Mouse (Mus musculus) erythroblast, embryonic 14.5 days (primary cell): ENCODE data around the gene Smad1. TPM values are rescaled to one million over a fixed set of nuclear protein-coding genes. Genes with fewer than 3 reads are reported as not detected.

ENCODE experiments used
- H3K27me3 ChIP-seq: 2 replicates; pipeline ENCODE4 v1.6.1; 2012; ENCODE audit warnings: inconsistent platforms; ENCODE audit not compliant: control insufficient read depth
- H3K36me3 ChIP-seq: 2 replicates; pipeline ENCODE4 v1.6.1; 2012; ENCODE audit warnings: mild to moderate bottlenecking, inconsistent platforms; ENCODE audit not compliant: control insufficient read depth
- H3K4me1 ChIP-seq: 2 replicates; pipeline ENCODE4 v1.6.1; 2012; ENCODE audit warnings: inconsistent platforms; ENCODE audit not compliant: control insufficient read depth
- H3K4me3 ChIP-seq: replicated peaks from 2 replicates; pipeline ENCODE3; 2012; ENCODE audit warnings: moderate library complexity, mild to moderate bottlenecking, inconsistent platforms
- H3K9me3 ChIP-seq: 2 replicates; pipeline ENCODE4 v1.6.1; 2012; ENCODE audit warnings: low read length, inconsistent platforms, mixed read lengths; ENCODE audit not compliant: control insufficient read depth
- GATA1 ChIP-seq: IDR thresholded peaks from 2 replicates; pipeline ENCODE4 v1.6.1; 2012; ENCODE audit warnings: low read length, inconsistent platforms, mixed read lengths
- TAL1 ChIP-seq: IDR thresholded peaks from 3 replicates; pipeline ENCODE4 v1.6.1; 2012; ENCODE audit warnings: low read length, inconsistent platforms, mixed read lengths
- polyA plus RNA-seq: library from polyadenylated mRNA; stranded (reverse); fragments of >175 nt; gene quantifications from 2 replicates; pipeline ENCODE4 v1.2.3, GENCODE M21; 2012

Gene Smad1
- polyA plus RNA-seq, 1 experiment, result 0.06 TPM

DNA sequence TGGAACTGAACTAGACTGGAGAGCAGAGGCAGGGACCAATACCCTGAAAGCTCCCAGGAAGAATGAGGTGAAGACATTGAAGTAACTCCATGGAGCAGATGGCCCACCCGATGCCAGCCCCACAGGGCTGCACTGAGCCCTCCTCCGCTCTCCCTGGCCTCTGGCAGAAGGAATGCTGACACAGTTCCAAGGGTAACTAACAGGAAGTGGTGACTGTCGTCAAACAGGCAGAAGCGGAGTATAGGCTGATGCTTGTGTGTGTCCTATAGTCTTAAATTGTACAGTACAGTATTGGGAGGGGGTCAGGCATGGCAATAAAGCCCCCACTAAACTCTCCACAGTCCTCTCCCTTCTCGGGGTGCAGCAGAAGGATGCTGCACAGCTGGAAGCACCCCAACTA, 24.9 kb downstream of the Smad1 start:
- H3K9me3 ChIP-seq, result no peaks in the 10 kb centered on the region
- H3K27me3 ChIP-seq, result no peaks in the 10 kb centered on the region; the same call in 1 of the 2 replicates
- H3K4me3 ChIP-seq, result no peak overlapping the region
- TF ChIP-seq GATA1 (no peak), TAL1 (no peak)
- no peaks in the 10 kb centered on the region; the same call in 1 of the 2 replicates for H3K36me3 ChIP-seq
- H3K4me1 ChIP-seq, result peaks cover 21% of the 10 kb centered on the region

DNA sequence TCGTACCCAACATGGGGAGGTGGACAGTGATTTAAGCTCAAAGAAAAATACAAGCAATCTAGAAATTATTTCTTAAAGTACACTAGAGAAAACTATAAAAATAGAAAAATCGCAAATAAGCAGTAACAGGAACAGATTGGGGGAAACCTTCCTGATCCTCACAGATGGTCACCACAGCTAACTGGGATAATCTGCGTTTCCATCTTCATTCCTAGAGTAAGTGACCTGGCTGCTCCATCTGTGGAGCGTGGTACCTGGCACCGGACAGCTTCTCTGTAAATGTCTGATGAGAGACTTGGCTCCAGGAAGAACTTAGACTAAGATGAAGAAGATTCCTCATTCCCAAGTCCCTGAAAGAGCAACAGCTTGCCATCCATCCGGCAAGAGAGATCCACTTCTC, 25.8 kb downstream of the Smad1 start:
- Histone ChIP-seq H3K9me3 (no peaks in the 10 kb centered on the region), H3K4me1 (peaks cover 21% of the 10 kb centered on the region), H3K4me3 (no peak overlapping the region), H3K36me3 (no peaks in the 10 kb centered on the region; the same call in 1 of the 2 replicates), H3K27me3 (no peaks in the 10 kb centered on the region; the same call in 1 of the 2 replicates)
- TF ChIP-seq GATA1, result no peak

DNA sequence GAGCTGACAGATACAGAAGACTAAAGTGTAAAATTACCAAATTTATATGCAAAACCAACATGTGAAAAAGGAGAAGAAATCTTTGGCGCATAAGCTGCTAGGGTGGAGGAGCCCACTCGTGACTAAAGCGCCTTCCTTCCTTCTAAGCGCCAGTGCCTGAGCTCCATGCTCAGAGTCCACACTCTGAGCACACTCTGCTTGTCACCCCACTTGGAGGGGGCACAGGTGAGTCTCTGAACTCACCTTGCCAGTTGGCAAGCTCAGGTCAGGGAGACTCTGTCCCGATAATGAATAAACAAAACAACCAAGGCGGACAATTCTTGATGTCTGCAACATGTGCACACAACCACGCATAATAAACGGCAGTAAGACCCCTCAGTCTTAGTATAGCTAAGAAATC, 26.4 kb downstream of the Smad1 start:
- Histone ChIP-seq H3K9me3 (no peaks in the 10 kb centered on the region), H3K27me3 (no peaks in the 10 kb centered on the region; the same call in 1 of the 2 replicates), H3K4me1 (peaks cover 21% of the 10 kb centered on the region), H3K36me3 (no peaks in the 10 kb centered on the region; the same call in 1 of the 2 replicates), H3K4me3 (no peak overlapping the region)
- TF ChIP-seq GATA1, result no peak
- no peak for TF ChIP-seq TAL1

DNA sequence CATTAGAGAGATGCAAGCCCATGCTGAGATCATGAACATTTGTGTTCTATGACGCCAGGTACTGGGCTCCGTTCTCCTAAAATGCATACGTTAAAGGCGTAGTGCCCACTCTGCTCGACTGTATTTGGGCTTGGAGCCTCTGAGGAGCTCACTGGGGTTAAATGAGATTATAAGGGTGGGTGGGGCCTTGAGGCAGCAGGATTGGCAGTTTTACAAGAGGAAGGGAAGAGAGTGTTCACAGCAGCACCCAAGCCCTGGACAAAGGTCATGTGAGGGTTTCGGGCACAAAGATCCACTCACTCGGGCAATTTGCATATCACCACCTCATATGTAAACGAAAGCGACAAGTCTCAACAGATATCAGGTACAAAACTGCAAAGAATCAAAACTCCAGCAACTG, 26.8 kb downstream of the Smad1 start:
- Histone ChIP-seq H3K4me1 (peaks cover 21% of the 10 kb centered on the region), H3K9me3 (no peaks in the 10 kb centered on the region), H3K4me3 (no peak overlapping the region), H3K36me3 (no peaks in the 10 kb centered on the region; the same call in 1 of the 2 replicates), H3K27me3 (no peaks in the 10 kb centered on the region; the same call in 1 of the 2 replicates)
- TF ChIP-seq TAL1 (no peak), GATA1 (no peak)

DNA sequence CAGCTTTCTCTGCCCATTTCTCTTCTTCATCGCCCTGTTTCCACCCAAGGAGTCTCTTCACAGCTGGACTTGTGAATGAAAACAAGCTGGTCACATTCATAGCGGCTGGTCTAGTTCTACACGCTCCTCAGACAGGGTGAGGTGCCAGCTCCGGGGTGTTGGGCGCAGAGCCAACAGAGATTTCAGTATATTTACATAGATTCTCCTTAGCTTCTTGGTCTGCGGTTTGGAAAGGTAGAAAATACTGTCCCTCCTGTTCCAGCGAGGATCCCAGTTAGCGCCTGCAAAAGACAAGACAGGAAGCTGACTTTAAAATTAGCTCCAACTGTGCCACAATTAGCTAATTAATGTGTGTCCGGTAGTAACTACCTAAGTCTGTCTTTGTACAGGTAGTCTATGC, 27.2 kb downstream of the Smad1 start:
- no peak for TF ChIP-seq TAL1
- no peak for TF ChIP-seq GATA1
- H3K36me3 ChIP-seq, result no peaks in the 10 kb centered on the region; the same call in 1 of the 2 replicates
- H3K9me3 ChIP-seq, result no peaks in the 10 kb centered on the region
- H3K27me3 ChIP-seq, result no peaks in the 10 kb centered on the region; the same call in 1 of the 2 replicates
- no peak overlapping the region for H3K4me3 ChIP-seq
- H3K4me1 ChIP-seq, result peaks cover 21% of the 10 kb centered on the region

DNA sequence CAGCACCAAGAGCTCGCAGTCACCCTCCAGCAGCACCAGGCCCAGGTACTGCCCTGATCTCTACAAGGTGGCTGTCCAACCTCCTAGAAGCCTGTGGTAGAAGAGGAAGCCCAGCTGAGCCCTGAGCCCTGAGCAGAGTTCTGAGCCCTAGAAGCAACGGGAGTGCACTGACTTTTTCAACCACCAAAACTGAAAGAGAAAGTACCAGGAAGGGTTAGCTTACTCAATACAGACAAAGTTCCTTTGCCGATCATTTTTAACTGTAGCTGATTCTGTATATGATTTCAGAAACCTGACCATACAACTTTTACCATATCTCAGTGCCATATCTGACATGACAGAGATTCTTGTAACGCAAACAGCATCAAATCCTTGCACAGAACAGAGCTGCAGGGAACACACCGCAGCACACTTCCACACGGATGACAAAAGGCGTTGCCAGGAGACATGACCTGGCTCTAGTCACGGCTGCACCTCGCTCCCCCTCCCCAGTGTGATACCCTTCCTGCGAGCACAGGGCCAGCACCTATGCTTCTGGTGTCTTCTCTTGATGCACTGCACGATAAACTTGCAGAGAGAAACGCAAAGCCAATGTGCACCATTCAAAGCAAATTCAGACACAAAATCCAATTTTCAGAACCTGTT, 28.6 kb downstream of the Smad1 start:
- Histone ChIP-seq H3K9me3 (no peaks in the 10 kb centered on the region), H3K4me1 (peaks cover 16% of the 10 kb centered on the region), H3K36me3 (no peaks in the 10 kb centered on the region; the same call in 1 of the 2 replicates), H3K4me3 (no peak overlapping the region), H3K27me3 (no peaks in the 10 kb centered on the region; the same call in 1 of the 2 replicates)
- TF ChIP-seq GATA1 (no peak), TAL1 (no peak)

DNA sequence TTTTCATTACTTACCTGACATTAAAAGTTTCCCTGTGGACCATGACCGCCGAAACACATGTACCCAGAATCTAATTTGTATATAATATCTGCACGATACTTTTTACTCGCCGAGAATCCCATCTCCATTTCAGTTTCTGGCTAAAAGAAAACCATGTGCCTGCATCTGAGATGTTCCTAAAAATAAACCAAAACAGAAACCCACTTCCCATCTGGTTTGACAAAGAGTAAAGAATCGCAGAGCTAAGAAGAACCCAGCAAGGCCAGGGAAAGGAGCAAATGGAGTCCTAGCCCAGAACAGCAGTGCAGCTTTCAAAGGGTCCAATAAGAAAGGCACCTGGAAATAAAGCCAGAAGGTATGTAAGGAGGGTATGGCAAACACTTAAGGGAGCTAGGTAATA, 30.2 kb downstream of the Smad1 start:
- no peak overlapping the region for H3K4me3 ChIP-seq
- peaks cover under 1% of the 10 kb centered on the region; the same call in 1 of the 2 replicates for H3K4me1 ChIP-seq
- no peaks in the 10 kb centered on the region for H3K9me3 ChIP-seq
- TF ChIP-seq TAL1 (no peak), GATA1 (no peak)
- H3K27me3 ChIP-seq, result no peaks in the 10 kb centered on the region; the same call in 1 of the 2 replicates
- H3K36me3 ChIP-seq, result no peaks in the 10 kb centered on the region; the same call in 1 of the 2 replicates

DNA sequence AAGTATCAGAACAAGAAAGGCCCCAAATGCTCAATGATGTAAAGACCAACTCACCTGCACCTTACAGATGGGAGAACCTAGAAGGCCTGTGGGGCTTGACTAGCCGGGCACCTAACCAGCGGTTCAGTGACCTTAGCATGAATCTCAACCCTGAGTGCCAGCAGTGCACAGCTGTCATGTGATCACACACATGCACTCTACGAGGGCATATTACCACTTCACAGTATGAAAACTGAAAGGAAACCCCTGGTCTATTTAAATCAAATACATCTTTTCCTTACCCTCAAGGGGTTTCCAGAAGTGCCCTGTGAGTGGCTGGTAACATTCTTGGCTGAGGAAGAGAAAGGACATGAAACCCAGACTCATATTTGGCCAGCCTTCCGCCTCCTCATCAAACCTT, 31.4 kb downstream of the Smad1 start:
- H3K27me3 ChIP-seq, result no peaks in the 10 kb centered on the region
- no peak overlapping the region for H3K4me3 ChIP-seq
- no peaks in the 10 kb centered on the region; the same call in 1 of the 2 replicates for H3K4me1 ChIP-seq
- no peak for TF ChIP-seq GATA1
- no peak for TF ChIP-seq TAL1
- H3K36me3 ChIP-seq, result no peaks in the 10 kb centered on the region; the same call in 1 of the 2 replicates
- H3K9me3 ChIP-seq, result no peaks in the 10 kb centered on the region

DNA sequence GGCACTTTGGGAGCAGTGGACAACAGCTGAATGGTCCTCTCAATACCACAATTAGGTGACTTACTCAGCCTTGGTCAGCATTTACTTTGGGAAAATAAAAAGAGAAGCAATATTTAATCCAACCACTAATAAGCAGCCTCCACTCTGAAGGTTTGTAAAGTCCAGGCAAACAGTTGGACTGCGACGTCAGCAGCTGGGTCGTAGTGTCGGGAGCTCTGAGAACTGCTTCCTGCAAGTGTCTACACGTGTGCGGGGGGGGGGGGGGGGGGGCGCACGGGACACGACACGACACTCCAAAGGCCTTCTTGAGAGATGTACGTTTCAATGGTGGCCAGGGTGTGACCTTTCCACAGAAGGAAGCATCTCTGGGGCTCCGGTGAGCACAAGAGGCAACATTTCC, 32.0 kb downstream of the Smad1 start:
- no peaks in the 10 kb centered on the region for H3K9me3 ChIP-seq
- peaks cover under 1% of the 10 kb centered on the region for H3K4me1 ChIP-seq
- TF ChIP-seq TAL1, result no peak
- TF ChIP-seq GATA1, result no peak
- H3K27me3 ChIP-seq, result no peaks in the 10 kb centered on the region
- H3K36me3 ChIP-seq, result no peaks in the 10 kb centered on the region; the same call in 1 of the 2 replicates
- no peak overlapping the region for H3K4me3 ChIP-seq

DNA sequence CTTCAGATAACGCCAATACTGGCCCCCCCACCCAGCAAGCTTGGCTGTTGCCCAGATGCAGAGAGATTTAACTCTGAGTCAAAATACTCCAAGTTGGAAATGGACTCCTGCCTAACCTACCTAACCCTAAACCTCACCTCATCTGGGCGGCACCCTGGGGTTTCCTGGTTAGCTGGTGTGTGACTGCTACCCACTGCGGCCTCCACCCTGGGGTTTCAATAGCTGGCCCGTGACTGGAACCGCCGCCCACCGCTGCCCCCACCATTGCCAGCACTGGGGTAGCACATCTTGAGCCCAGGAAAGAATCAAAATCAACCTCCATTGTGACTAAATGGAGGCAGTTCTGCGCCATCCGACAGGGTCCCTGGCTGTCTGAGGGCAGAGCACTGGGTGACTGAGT, 33.1 kb downstream of the Smad1 start:
- Histone ChIP-seq H3K4me3 (no peak overlapping the region), H3K4me1 (peaks cover 2% of the 10 kb centered on the region), H3K27me3 (no peaks in the 10 kb centered on the region), H3K36me3 (no peaks in the 10 kb centered on the region; the same call in 1 of the 2 replicates), H3K9me3 (no peaks in the 10 kb centered on the region)
- TF ChIP-seq GATA1 (no peak), TAL1 (no peak)
